Mouse (Mus musculus): ENCODE measurements around the gene Zfp853. TPM values are rescaled to one million over a fixed set of nuclear protein-coding genes. Genes with fewer than 3 reads are reported as not detected.

The Zfp853 gene
- polyA plus RNA-seq, 1 experiment = not detected

DNA sequence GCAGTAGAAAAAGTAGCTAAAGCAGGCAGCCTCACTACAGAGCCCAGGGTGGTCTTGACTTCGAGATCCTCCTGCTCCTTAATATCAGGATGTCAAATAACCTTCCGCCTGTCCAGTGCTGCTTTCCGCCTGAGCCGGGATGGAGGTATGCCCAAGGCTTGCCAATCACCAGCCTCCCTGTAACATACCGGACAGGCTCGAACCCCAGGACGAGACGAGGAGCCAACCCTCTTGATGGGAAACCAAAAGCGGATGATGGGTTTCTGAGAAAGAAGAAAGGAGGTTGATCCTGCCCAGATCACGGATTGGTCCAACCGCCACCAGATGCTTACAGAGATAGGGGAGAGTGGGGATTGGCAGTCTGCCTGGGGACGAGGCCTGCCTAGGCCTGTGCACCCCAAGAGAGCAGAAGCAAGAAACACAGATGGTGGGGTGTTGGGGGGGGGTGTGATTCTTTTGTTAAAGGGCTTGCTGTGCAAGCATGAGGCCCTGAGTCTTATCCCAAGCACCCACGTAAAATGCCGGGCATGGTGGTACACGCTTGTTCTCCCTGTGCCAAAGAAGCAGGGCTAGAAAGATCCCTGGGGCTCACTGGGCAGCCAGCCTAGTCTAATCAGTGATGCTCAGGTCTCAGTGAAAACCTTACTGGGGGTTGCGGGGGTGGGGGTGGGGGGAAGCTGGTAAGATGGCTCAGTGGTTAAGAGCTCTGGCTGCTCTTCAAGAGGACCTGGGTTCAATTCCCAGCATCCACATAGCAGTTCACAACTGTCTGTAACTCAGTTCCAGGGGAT is 20.7 kb downstream of the Zfp853 start:
- Histone ChIP-seq H3K4me1 (ENCODE audit: control insufficient read depth, insufficient read depth, low read length) (peaks cover 18% of the 10 kb centered on the region), H3K27ac (ENCODE audit: insufficient read depth, low read depth, low read length) (no peak overlapping the region), H3K4me3 (ENCODE audit: insufficient read depth, low read length) (no peak overlapping the region)
- TF ChIP-seq CTCF (IDR thresholded peaks at IDR 0.05; ENCODE audit: low read depth, low read length) = no peak
- no peak for TF ChIP-seq POLR2A (IDR thresholded peaks at IDR 0.05; ENCODE audit: borderline replicate concordance, low read depth, low read length)

DNA sequence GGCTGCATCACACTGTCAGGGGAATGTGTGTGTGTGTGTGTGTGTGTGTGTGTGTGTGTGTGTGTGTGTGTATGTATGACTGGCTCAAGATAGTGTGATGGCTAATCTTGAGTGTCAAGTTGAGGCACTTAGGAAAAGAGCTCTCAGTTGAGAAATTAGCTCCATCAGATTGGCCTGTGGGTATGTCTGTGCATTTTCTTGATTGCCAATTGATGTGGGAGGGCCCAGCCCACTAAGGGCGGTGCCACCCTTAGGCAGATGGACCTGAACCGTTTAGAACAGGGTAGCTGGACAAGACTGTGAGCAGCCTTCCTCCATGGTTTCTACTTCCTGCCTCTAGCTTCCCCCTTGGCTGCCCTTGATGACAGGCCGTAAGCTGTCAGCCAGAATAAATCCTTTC is 21.3 kb downstream of the Zfp853 start:
- peaks cover 18% of the 10 kb centered on the region for H3K4me1 ChIP-seq (ENCODE audit: control insufficient read depth, insufficient read depth, low read length)
- no peak for TF ChIP-seq POLR2A (IDR thresholded peaks at IDR 0.05; ENCODE audit: borderline replicate concordance, low read depth, low read length)
- no peak for TF ChIP-seq CTCF (IDR thresholded peaks at IDR 0.05; ENCODE audit: low read depth, low read length)
- no peak overlapping the region for H3K27ac ChIP-seq (ENCODE audit: insufficient read depth, low read depth, low read length)

DNA sequence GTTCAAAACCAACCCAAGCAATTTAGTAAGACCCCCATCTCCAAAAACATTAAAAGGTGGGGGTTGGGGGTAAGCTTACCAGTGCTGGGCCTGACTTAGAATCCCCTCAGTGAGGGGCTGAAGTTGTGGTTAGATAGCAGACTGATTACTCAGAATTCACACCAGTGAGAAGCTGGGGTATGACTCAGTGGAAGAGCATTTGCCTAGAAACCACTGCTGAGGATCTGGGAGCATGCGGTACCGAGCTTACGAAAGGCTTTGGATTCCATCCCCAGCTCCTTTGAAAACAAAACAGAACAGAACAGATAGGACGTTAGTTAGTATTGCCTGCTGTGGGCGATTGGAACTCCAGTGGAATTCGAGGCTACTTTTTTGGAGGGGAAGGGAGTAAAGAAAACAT is 21.8 kb downstream of the Zfp853 start:
- Histone ChIP-seq H3K4me3 (ENCODE audit: insufficient read depth, low read length) (no peak overlapping the region), H3K27ac (ENCODE audit: insufficient read depth, low read depth, low read length) (no peak overlapping the region), H3K4me1 (ENCODE audit: control insufficient read depth, insufficient read depth, low read length) (peaks cover 18% of the 10 kb centered on the region)
- TF ChIP-seq CTCF (IDR thresholded peaks at IDR 0.05; ENCODE audit: low read depth, low read length) = no peak
- no peak for TF ChIP-seq POLR2A (IDR thresholded peaks at IDR 0.05; ENCODE audit: borderline replicate concordance, low read depth, low read length)

More for the DNA sequence above, 21.3 kb downstream of the Zfp853 start:
- H3K4me3 ChIP-seq (ENCODE audit: insufficient read depth, low read length) = no peak overlapping the region

DNA sequence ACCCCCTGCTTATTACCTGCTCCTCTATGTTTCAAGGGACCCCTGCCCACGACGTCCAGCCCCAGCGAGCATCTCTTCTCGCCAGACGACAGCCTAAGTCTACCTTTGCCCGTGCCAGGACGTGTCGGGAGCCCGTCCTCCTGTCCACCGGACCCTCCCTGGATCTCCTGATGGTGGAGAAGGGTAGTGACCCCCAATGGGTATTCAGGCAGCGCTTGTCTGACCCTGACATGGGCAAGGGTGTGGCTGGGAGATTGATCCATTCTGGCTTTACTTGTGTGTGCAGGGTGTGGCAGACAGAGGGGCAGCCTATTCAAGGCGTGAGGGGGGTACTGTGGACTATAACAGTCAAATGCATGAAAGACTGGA is 23.3 kb downstream of the Zfp853 start:
- Histone ChIP-seq H3K4me1 (ENCODE audit: control insufficient read depth, insufficient read depth, low read length) (peaks cover 18% of the 10 kb centered on the region), H3K4me3 (ENCODE audit: insufficient read depth, low read length) (peak overlapping the region; percentile 92), H3K27ac (ENCODE audit: insufficient read depth, low read depth, low read length) (no peak overlapping the region)
- TF ChIP-seq POLR2A (IDR thresholded peaks at IDR 0.05; ENCODE audit: borderline replicate concordance, low read depth, low read length) (no peak), CTCF (IDR thresholded peaks at IDR 0.05; ENCODE audit: low read depth, low read length) (no peak)

DNA sequence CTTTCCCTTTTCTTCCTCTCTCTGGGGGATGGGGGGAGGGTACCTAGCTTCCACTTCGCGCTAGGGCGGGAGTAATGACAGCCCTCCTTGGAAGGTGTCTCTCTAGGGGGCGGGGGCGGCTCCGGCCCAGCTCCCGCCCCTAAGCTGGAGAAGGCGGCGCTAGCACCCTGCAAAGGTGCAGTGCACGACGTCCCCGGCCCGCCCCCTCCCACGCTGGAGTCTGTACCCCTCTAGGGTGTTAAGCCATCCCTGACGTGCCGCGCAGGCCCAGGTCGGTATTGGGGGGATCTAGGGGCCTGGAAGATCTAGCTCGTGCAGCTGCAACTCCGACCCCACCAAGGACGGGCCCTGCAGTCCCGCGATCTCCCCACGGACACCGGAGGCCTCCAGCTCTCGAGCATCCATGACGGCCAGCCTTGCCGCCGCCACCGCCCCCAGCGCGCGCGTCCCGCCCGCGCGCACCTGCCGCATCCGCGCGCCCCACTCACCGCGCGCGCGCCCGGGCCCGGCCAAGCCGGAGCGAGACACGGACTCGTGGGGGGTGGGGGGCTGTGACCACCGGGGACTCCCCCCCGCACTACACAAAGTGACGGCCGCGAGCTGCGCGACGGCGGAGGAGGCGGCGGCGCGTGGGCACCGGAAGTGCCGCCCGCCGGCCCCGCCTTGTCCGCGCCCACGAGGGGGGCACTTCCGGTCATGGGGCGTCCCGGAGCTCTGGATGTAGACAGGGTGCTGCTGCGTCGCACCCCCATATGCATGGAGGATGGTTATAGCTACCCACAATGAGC is 23.9 kb downstream of the Zfp853 start, which contains the start of gene Zfp316:
Gene Zfp316, minus strand, starts transcription at position 660 of the 788 bp plus-strand sequence.
- H3K4me3 ChIP-seq (ENCODE audit: insufficient read depth, low read length) = peak within 1 kb of the TSS; percentile 92
- no peak for TF ChIP-seq POLR2A (IDR thresholded peaks at IDR 0.05; ENCODE audit: borderline replicate concordance, low read depth, low read length)
- TF ChIP-seq CTCF (IDR thresholded peaks at IDR 0.05; ENCODE audit: low read depth, low read length) = no peak
- no peak within 1 kb of the TSS for H3K27ac ChIP-seq (ENCODE audit: insufficient read depth, low read depth, low read length)

DNA sequence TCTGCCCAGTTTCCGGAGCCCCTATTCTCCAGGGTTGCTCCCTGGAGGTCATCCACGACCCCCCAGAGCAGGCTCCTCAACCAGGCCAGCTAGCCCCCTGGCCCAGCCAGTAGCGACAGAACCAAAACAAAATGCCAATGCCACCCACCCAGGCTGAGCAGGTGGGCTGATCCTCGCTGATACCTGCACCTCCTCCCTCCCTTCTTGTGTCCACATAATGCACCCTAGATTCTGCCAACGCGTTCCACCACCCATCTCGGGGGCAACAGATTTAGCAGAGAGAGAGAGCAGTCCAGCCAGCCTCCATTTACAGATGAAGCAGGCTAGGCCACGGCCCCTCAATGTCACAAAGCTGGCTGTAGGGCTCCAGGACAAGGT is 24.4 kb downstream of the Zfp853 start:
- Histone ChIP-seq H3K27ac (ENCODE audit: insufficient read depth, low read depth, low read length) (no peak overlapping the region), H3K4me3 (ENCODE audit: insufficient read depth, low read length) (peak overlapping the region; percentile 92), H3K4me1 (ENCODE audit: control insufficient read depth, insufficient read depth, low read length) (peaks cover 18% of the 10 kb centered on the region)
- TF ChIP-seq CTCF (IDR thresholded peaks at IDR 0.05; ENCODE audit: low read depth, low read length) (no peak), POLR2A (IDR thresholded peaks at IDR 0.05; ENCODE audit: borderline replicate concordance, low read depth, low read length) (no peak)

More for the DNA sequence above, 23.9 kb downstream of the Zfp853 start, which contains the start of gene Zfp316:
- peaks cover 18% of the 10 kb centered on the region for H3K4me1 ChIP-seq (ENCODE audit: control insufficient read depth, insufficient read depth, low read length)

DNA sequence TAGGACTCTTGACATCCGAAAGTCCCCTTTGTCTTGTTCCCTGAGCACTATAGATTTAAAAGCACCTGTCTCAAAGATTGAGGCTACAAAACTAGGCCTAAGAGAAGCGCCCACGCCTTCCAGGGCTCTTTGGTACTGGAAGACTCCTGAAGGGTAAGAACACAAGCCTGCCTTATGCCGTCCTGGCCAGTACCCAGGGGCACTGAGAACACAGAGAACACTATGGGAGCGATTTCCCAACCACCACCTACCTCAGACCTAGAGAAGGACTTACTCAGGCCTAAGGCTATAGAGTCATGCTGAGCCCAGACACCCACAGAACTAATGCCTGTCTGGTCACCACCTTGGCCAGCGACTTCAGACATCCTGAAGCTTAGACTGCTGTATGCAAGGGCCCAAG is 26.6 kb downstream of the Zfp853 start:
- TF ChIP-seq POLR2A (IDR thresholded peaks at IDR 0.05; ENCODE audit: borderline replicate concordance, low read depth, low read length) (no peak), CTCF (IDR thresholded peaks at IDR 0.05; ENCODE audit: low read depth, low read length) (no peak)
- no peak overlapping the region for H3K27ac ChIP-seq (ENCODE audit: insufficient read depth, low read depth, low read length)
- H3K4me3 ChIP-seq (ENCODE audit: insufficient read depth, low read length) = no peak overlapping the region
- H3K4me1 ChIP-seq (ENCODE audit: control insufficient read depth, insufficient read depth, low read length) = peaks cover 12% of the 10 kb centered on the region

DNA sequence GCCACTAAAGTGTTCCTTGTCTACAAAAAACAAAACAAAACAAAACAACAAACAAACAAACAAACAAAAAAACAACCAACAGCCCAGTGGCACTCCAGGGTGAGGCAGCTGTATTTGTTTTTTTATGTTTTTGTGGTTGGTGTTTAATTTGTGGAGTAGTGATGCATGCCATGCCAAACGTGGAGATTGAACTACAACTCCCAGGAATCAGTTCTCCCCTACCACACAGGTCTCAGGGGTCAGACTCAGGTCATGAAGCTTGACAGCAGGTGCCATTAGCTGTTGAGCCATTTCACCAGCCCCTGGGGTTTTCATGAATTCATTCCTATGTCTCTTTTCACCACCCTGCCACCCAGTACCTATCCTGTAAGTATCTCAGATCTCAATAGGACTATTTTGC is 28.0 kb downstream of the Zfp853 start:
- H3K27ac ChIP-seq (ENCODE audit: insufficient read depth, low read depth, low read length) = no peak overlapping the region
- H3K4me1 ChIP-seq (ENCODE audit: control insufficient read depth, insufficient read depth, low read length) = peaks cover 1% of the 10 kb centered on the region; the same call in 1 of the 2 replicates
- TF ChIP-seq CTCF (IDR thresholded peaks at IDR 0.05; ENCODE audit: low read depth, low read length) = no peak
- TF ChIP-seq POLR2A (IDR thresholded peaks at IDR 0.05; ENCODE audit: borderline replicate concordance, low read depth, low read length) = no peak
- no peak overlapping the region for H3K4me3 ChIP-seq (ENCODE audit: insufficient read depth, low read length)

DNA sequence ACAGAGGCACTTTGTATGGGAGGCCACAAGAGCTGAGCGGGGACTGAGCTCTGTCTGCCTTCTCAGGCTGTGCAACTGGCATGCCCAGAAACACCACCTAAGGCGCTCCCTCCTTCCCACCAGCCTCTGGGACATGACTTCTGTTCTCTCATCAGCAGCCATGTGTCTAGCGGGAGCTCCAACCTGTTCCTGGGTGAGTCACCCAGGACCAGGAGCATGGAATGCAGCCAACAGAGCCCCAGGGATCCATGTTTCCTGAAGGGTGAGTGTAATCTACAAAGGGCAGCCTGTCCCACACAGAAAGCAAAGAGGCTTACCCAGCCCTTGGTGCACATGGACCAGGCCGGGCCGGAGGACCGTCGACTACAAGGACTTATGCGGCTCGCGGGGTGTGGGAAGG is 28.7 kb downstream of the Zfp853 start:
- Histone ChIP-seq H3K4me1 (ENCODE audit: control insufficient read depth, insufficient read depth, low read length) (peaks cover under 1% of the 10 kb centered on the region; the same call in 1 of the 2 replicates), H3K4me3 (ENCODE audit: insufficient read depth, low read length) (no peak overlapping the region), H3K27ac (ENCODE audit: insufficient read depth, low read depth, low read length) (no peak overlapping the region)
- TF ChIP-seq POLR2A (IDR thresholded peaks at IDR 0.05; ENCODE audit: borderline replicate concordance, low read depth, low read length) (no peak), CTCF (IDR thresholded peaks at IDR 0.05; ENCODE audit: low read depth, low read length) (no peak)

DNA sequence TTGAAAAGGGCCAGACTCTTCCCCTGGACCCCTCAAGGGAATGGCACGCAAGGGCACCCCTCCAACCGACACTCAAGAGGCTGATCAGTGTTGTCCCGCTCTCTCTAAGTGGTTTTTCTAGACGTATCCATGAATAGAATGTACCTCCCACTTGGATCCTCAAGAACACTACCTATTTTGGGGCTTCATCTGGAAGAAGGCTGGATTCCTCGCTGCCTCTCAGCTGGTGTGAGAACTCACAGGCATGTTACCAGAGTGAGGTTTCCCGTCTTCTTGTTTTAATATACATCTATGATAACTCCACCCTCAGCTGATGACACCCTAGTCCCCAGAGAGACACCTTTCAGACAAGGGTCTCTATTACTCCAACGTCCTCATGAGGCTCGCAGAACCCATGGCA is 31.8 kb downstream of the Zfp853 start:
- Histone ChIP-seq H3K27ac (ENCODE audit: insufficient read depth, low read depth, low read length) (no peak overlapping the region), H3K4me3 (ENCODE audit: insufficient read depth, low read length) (no peak overlapping the region), H3K4me1 (ENCODE audit: control insufficient read depth, insufficient read depth, low read length) (peaks cover 4% of the 10 kb centered on the region)
- no peak for TF ChIP-seq CTCF (IDR thresholded peaks at IDR 0.05; ENCODE audit: low read depth, low read length)
- no peak for TF ChIP-seq POLR2A (IDR thresholded peaks at IDR 0.05; ENCODE audit: borderline replicate concordance, low read depth, low read length)

Data from bone marrow macrophage, adult 2 months (primary cell).